Comparison of ENCODE assay signal across 8 mouse cellular contexts in the genomic region with DNA sequence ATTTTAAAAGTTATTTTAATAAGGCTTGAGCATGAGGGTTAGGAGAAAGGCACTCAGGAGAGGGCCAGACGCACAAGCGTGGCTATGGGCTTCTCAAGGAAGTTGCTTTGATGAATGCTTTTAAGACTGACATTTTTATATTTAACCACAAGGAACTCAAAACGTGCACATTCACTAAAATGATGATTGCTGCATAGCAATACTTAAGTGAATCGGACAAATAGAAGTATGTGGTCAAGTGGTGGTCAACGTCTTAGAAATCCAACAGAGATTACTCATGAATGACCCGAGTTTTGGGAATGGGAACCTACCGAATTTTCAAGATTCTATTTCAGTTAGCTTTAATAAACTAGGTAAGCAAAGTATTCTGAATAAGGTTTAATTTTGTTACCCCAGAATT. TPM values are rescaled to one million over a fixed set of nuclear protein-coding genes. Genes with fewer than 3 reads are reported as not detected.
DNase-seq lines count a peak whose midpoint lies in the region; ATAC-seq and TF ChIP-seq lines count a peak whose summit lies in the region.

No protein-coding gene starts in this region.

- no peak for TF ChIP-seq EP300 in heart, postnatal 0 days (IDR thresholded peaks at IDR 0.05; ENCODE audit: low read depth)

- WGBS in heart, postnatal 0 days: 48% methylated on average over 7 of the region's 7 CpGs
- WGBS in hindbrain, embryonic 12.5 days: 58% methylated on average over 7 of the region's 7 CpGs
- WGBS in midbrain, embryonic 13.5 days: 56% methylated on average over 7 of the region's 7 CpGs

- peaks cover 4% of the 10 kb centered on the region for H3K4me1 ChIP-seq in heart, postnatal 0 days (ENCODE audit: control insufficient read depth, insufficient read depth)
- peaks cover 4% of the 10 kb centered on the region for H3K4me1 ChIP-seq in hindbrain, embryonic 12.5 days
- peaks cover 10% of the 10 kb centered on the region for H3K4me1 ChIP-seq in midbrain, embryonic 13.5 days (replicated peaks)

- peak overlapping the region; percentile 64 for H3K4me2 ChIP-seq in heart, postnatal 0 days (ENCODE audit: low read depth, low read length)
- H3K4me2 ChIP-seq in hindbrain, embryonic 12.5 days (replicated peaks): peak overlapping the region; percentile 64
- H3K4me2 ChIP-seq in midbrain, embryonic 13.5 days (replicated peaks): peak overlapping the region; percentile 65

- ATAC-seq in heart, postnatal 0 days (ENCODE audit: insufficient read depth, low read depth): no peak
- no peak for ATAC-seq in hindbrain, embryonic 12.5 days (ENCODE audit: low FRiP score)
- no peak for ATAC-seq in midbrain, embryonic 13.5 days
- ATAC-seq in megakaryocyte progenitor cell, adult 5-6 weeks (replicated peaks; ENCODE audit: poor library complexity): no peak

- DNase-seq in heart, postnatal 0 days (ENCODE audit: low spot score): no peak
- no peak for DNase-seq in heart, postnatal 4 days
- DNase-seq in NIH3T3 (ENCODE audit: low read depth): peak; percentile 17
- no peak for DNase-seq in yolk sac, embryonic 10.5 days (ENCODE audit: low spot score)
- DNase-seq in cerebellum, adult 11 months: no peak

- H3K27ac ChIP-seq in heart, postnatal 0 days (ENCODE audit: low read depth): no peak overlapping the region
- H3K27ac ChIP-seq in hindbrain, embryonic 12.5 days: no peak overlapping the region
- H3K27ac ChIP-seq in midbrain, embryonic 13.5 days: no peak overlapping the region

- peak overlapping the region; percentile 99 for H3K4me3 ChIP-seq in heart, postnatal 0 days (ENCODE audit: low read depth, low read length)
- H3K4me3 ChIP-seq in hindbrain, embryonic 12.5 days: peak overlapping the region; percentile 24
- peak overlapping the region; percentile 91 for H3K4me3 ChIP-seq in midbrain, embryonic 13.5 days (replicated peaks)

- H3K36me3 ChIP-seq in heart, postnatal 0 days (replicated peaks; ENCODE audit: control insufficient read depth, insufficient read depth, low read length): peaks cover 17% of the 10 kb centered on the region
- peaks cover 16% of the 10 kb centered on the region for H3K36me3 ChIP-seq in hindbrain, embryonic 12.5 days
- peaks cover 14% of the 10 kb centered on the region for H3K36me3 ChIP-seq in midbrain, embryonic 13.5 days

- no peaks in the 10 kb centered on the region for H3K27me3 ChIP-seq in heart, postnatal 0 days (ENCODE audit: control insufficient read depth, insufficient read depth, low read length)
- no peaks in the 10 kb centered on the region for H3K27me3 ChIP-seq in hindbrain, embryonic 12.5 days
- no peaks in the 10 kb centered on the region for H3K27me3 ChIP-seq in midbrain, embryonic 13.5 days

- H3K9me3 ChIP-seq in heart, postnatal 0 days (replicated peaks; ENCODE audit: control insufficient read depth, low read length): no peaks in the 10 kb centered on the region
- no peaks in the 10 kb centered on the region for H3K9me3 ChIP-seq in hindbrain, embryonic 12.5 days (replicated peaks)
- no peaks in the 10 kb centered on the region for H3K9me3 ChIP-seq in midbrain, embryonic 13.5 days

- H3K9ac ChIP-seq in heart, postnatal 0 days (replicated peaks; ENCODE audit: low read depth, low read length): no peak overlapping the region; the same call in 1 of the 2 replicates
- peak overlapping the region; percentile 15; the same call in 1 of the 2 replicates for H3K9ac ChIP-seq in hindbrain, embryonic 12.5 days
- no peak overlapping the region for H3K9ac ChIP-seq in midbrain, embryonic 13.5 days (replicated peaks)

- TF ChIP-seq CTCF in heart, postnatal 0 days (IDR thresholded peaks at IDR 0.05; ENCODE audit: low read depth): no peak

RNA-seq across cellular contexts. Expression of gene Zkscan8, which starts 0.8 kb away (rescaled TPM):
- 7.1 and 10.9 TPM in 2 replicates for total RNA-seq in heart, postnatal 0 days (2014; rRNA removed; ENCODE audit: low replicate concordance)
- polyA plus RNA-seq in heart, postnatal 0 days (2015; fragmentation: Nextera tagmentation; extraction: Ambion mirVana): 3.0 and 3.4 TPM in 2 replicates
- 10 to 100 TPM; 15.1 to 16.5 TPM for total RNA-seq in heart, postnatal 4 days (2021)
- 9.0 and 9.8 TPM in 2 replicates for polyA plus RNA-seq in hindbrain, embryonic 12.5 days (2016; fragmentation: Nextera tagmentation; extraction: Ambion mirVana)
- 6.7 and 7.1 TPM in 2 replicates for polyA plus RNA-seq in midbrain, embryonic 13.5 days (2015; fragmentation: Nextera tagmentation; extraction: Ambion mirVana)
- 8.4 and 13.7 TPM in 2 replicates for total RNA-seq in megakaryocyte progenitor cell, adult 5-6 weeks (2015)
- 7.7 and 9.8 TPM in 2 replicates for total RNA-seq in megakaryocyte progenitor cell, adult 5-6 weeks (2017)

RNA-seq across cellular contexts. Expression of gene Olfr1366, which starts 12.5 kb away (rescaled TPM):
- total RNA-seq in heart, postnatal 0 days (2014; rRNA removed; ENCODE audit: low replicate concordance): not detected in 2 replicates
- not detected in 2 replicates for polyA plus RNA-seq in heart, postnatal 0 days (2015; fragmentation: Nextera tagmentation; extraction: Ambion mirVana)
- total RNA-seq in heart, postnatal 4 days (2021): not detected
- polyA plus RNA-seq in hindbrain, embryonic 12.5 days (2016; fragmentation: Nextera tagmentation; extraction: Ambion mirVana): 0.20 and 0.22 TPM in 2 replicates
- polyA plus RNA-seq in midbrain, embryonic 13.5 days (2015; fragmentation: Nextera tagmentation; extraction: Ambion mirVana): 0.17 and 0.23 TPM in 2 replicates
- not detected in 2 replicates for total RNA-seq in megakaryocyte progenitor cell, adult 5-6 weeks (2015)
- not detected in 2 replicates for total RNA-seq in megakaryocyte progenitor cell, adult 5-6 weeks (2017)

RNA-seq across cellular contexts. Expression of gene Gm11273, which starts 28.9 kb away (rescaled TPM):
- total RNA-seq in heart, postnatal 0 days (2014; rRNA removed; ENCODE audit: low replicate concordance): 54.7 and 58.8 TPM in 2 replicates
- polyA plus RNA-seq in heart, postnatal 0 days (2015; fragmentation: Nextera tagmentation; extraction: Ambion mirVana): 27.8 and 29.0 TPM in 2 replicates
- total RNA-seq in heart, postnatal 4 days (2021): 100 to 1,000 TPM; 183 to 189 TPM
- 2.6 and 4.2 TPM in 2 replicates for polyA plus RNA-seq in hindbrain, embryonic 12.5 days (2016; fragmentation: Nextera tagmentation; extraction: Ambion mirVana)
- polyA plus RNA-seq in midbrain, embryonic 13.5 days (2015; fragmentation: Nextera tagmentation; extraction: Ambion mirVana): 5.9 and 7.4 TPM in 2 replicates
- 7.1 and 8.8 TPM in 2 replicates for total RNA-seq in megakaryocyte progenitor cell, adult 5-6 weeks (2015)
- 2.2 and 7.0 TPM in 2 replicates for total RNA-seq in megakaryocyte progenitor cell, adult 5-6 weeks (2017)

RNA-seq across cellular contexts. Expression of gene Olfr1535, which starts 29.6 kb away (rescaled TPM):
- not detected in 2 replicates for total RNA-seq in heart, postnatal 0 days (2014; rRNA removed; ENCODE audit: low replicate concordance)
- polyA plus RNA-seq in heart, postnatal 0 days (2015; fragmentation: Nextera tagmentation; extraction: Ambion mirVana): 0.03 TPM in 1 of 2 replicates, not detected in the other
- total RNA-seq in heart, postnatal 4 days (2021): not detected
- not detected in 2 replicates for polyA plus RNA-seq in hindbrain, embryonic 12.5 days (2016; fragmentation: Nextera tagmentation; extraction: Ambion mirVana)
- polyA plus RNA-seq in midbrain, embryonic 13.5 days (2015; fragmentation: Nextera tagmentation; extraction: Ambion mirVana): 0.05 TPM in 1 of 2 replicates, not detected in the other
- not detected in 2 replicates for total RNA-seq in megakaryocyte progenitor cell, adult 5-6 weeks (2015)
- not detected in 2 replicates for total RNA-seq in megakaryocyte progenitor cell, adult 5-6 weeks (2017)

RNA-seq across cellular contexts. Expression of gene AK157302, which starts 35.1 kb away (rescaled TPM):
- 0.08 and 0.15 TPM in 2 replicates for total RNA-seq in heart, postnatal 0 days (2014; rRNA removed; ENCODE audit: low replicate concordance)
- 0.93 and 1.3 TPM in 2 replicates for polyA plus RNA-seq in heart, postnatal 0 days (2015; fragmentation: Nextera tagmentation; extraction: Ambion mirVana)
- total RNA-seq in heart, postnatal 4 days (2021): 10 to 100 TPM; 21.1 to 21.9 TPM
- 0.16 and 0.40 TPM in 2 replicates for polyA plus RNA-seq in hindbrain, embryonic 12.5 days (2016; fragmentation: Nextera tagmentation; extraction: Ambion mirVana)
- polyA plus RNA-seq in midbrain, embryonic 13.5 days (2015; fragmentation: Nextera tagmentation; extraction: Ambion mirVana): 0.46 and 0.57 TPM in 2 replicates
- total RNA-seq in megakaryocyte progenitor cell, adult 5-6 weeks (2015): 0.20 and 0.27 TPM in 2 replicates
- 0.12 and 0.14 TPM in 2 replicates for total RNA-seq in megakaryocyte progenitor cell, adult 5-6 weeks (2017)

Comparison
In these comparisons a context has a peak if more than half of its experiments do, and no peak if none do; other contexts are left out.
1. H3K4me3 ChIP-seq: peak in every context shown above with its lines; median percentile 99 in heart, postnatal 0 days; 91 in midbrain, embryonic 13.5 days; 24 in hindbrain, embryonic 12.5 days.